8 mouse cellular contexts compared by ENCODE assay signal in the genomic region with DNA sequence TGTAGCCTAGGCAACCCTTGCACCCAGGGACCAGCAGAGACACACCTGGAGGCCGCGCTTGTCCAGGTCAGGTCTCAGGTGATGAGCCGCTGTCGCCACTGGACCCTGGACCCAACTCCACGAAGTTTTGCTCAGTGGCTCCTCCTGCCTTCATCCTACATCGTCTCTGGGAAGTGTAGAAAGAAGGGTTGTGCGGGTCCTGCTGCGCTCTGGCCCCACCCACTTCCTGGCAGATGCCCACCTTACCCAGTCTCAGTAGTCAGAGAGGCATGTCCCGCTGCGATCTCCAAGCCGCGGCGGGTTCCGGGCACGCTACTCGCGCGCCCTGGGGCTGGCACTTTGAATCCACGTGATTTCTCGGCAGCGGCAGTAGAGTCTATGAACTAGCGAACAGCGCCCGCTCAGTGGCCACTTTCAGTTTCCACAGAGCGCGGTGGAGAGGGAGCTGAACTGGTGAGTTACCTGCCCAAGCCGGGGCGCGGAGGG. TPM values are rescaled to one million over a fixed set of nuclear protein-coding genes. Genes with fewer than 3 reads are reported as not detected.
A peak's percentile ranks its signal among the peaks of the same experiment; 100 is the strongest.
DNase-seq lines count a peak whose midpoint lies in the region; ATAC-seq lines count a peak whose summit lies in the region.

A gene (plus strand): TSS at position 376 of the 486 bp plus-strand sequence.

- no peaks in the 10 kb centered on the region for H3K4me1 ChIP-seq in hindbrain, embryonic 14.5 days (replicated peaks; ENCODE audit: control insufficient read depth, insufficient read depth, low read length)

- H3K36me3 ChIP-seq in hindbrain, embryonic 14.5 days (replicated peaks; ENCODE audit: control insufficient read depth, insufficient read depth) = no peaks in the 10 kb centered on the region

- WGBS in hindbrain, embryonic 14.5 days = 2% methylated on average over 29 of the region's 29 CpGs

- DNase-seq in MN1 (ENCODE audit: low spot score) = peak; percentile 61
- peak; percentile 34 to 59 for DNase-seq in cerebellum, postnatal 25 days
- DNase-seq in frontal cortex, postnatal 36 days (ENCODE audit: low spot score in 2 of 2) = peak; percentile 33 to 47
- DNase-seq in hindbrain, embryonic 14.5 days (ENCODE audit: low spot score) = peak; percentile 62
- peak; percentile 26 to 28 for DNase-seq in layer of hippocampus, postnatal 36 days
- peak; percentile 89 for DNase-seq in lung, postnatal 36 days
- DNase-seq in retina, embryonic 14.5 days (ENCODE audit: low spot score) = peak; percentile 70
- peak; percentile 83 to 88 for DNase-seq in thymus, postnatal 36 days

- H3K4me2 ChIP-seq in hindbrain, embryonic 14.5 days (replicated peaks) = peak within 1 kb of the TSS; percentile 60

- peak within 1 kb of the TSS; percentile 26 for H3K4me3 ChIP-seq in hindbrain, embryonic 14.5 days (replicated peaks; ENCODE audit: low read length)

- H3K27ac ChIP-seq in hindbrain, embryonic 14.5 days = no peak within 1 kb of the TSS

- H3K27me3 ChIP-seq in hindbrain, embryonic 14.5 days (ENCODE audit: control insufficient read depth, insufficient read depth, low read length) = peaks cover 16% of the 10 kb centered on the region

- no peaks in the 10 kb centered on the region for H3K9me3 ChIP-seq in hindbrain, embryonic 14.5 days (ENCODE audit: control insufficient read depth, low read length)

- no peak for ATAC-seq in hindbrain, embryonic 14.5 days (ENCODE audit: low FRiP score)

- no peak within 1 kb of the TSS for H3K9ac ChIP-seq in hindbrain, embryonic 14.5 days

RNA-seq across cellular contexts. Expression of the gene that starts here (rescaled TPM):
- polyA plus RNA-seq in hindbrain, embryonic 14.5 days (2014; fragmentation: Nextera tagmentation; extraction: Ambion mirVana) = 0.22 and 0.31 TPM in 2 replicates
- 1 to 10 TPM in 1 of 2 experiments, under 1 TPM in 1; 0.55 to 1.3 TPM for total RNA-seq in layer of hippocampus, postnatal 36 days (2021)

Comparison
In these comparisons a context has a peak if more than half of its experiments do, and no peak if none do; other contexts are left out.
1. Peak in DNase-seq, H3K4me3 ChIP-seq and H3K4me2 ChIP-seq in hindbrain, embryonic 14.5 days; RNA of the gene not detected or under 1 TPM.
2. DNase-seq: peak in every context shown above with its lines; median percentile 89 in lung, postnatal 36 days; 86 in thymus, postnatal 36 days; 70 in retina, embryonic 14.5 days; 62 in hindbrain, embryonic 14.5 days; 61 in MN1; 46 in cerebellum, postnatal 25 days; 40 in frontal cortex, postnatal 36 days; 27 in layer of hippocampus, postnatal 36 days.